Mouse (Mus musculus) megakaryocyte, adult 5-6 weeks (primary cell): Measurements from ENCODE around the gene Castor2. TPM values are rescaled to one million over a fixed set of nuclear protein-coding genes. Genes with fewer than 3 reads are reported as not detected.

ENCODE experiments used
- ATAC-seq: 2 replicates; pipeline ENCODE4 v1.8.0; 2016; ENCODE audit warnings: mild to moderate bottlenecking, inconsistent platforms; ENCODE audit not compliant: poor library complexity, severe bottlenecking
- total RNA-seq, 2 experiments: library from RNA; stranded (forward) in 1 of 2; stranded (reverse) in 1 of 2; fragments of 153-499, 151-499 nt in 1 of 2; fragments of 221-1000, 200-1000 nt in 1 of 2; gene quantifications; 2 replicates each; pipeline versions ENCODE4 v1.2.3 to v1.2.4; 2015 to 2017

Castor2 gene
- total RNA-seq, 2 experiments from 2014 or later: 2.1 to 7.2 TPM

- no peak for ATAC-seq
Observed at GRCm38 (mm10) chr5:134151895-134152294, 52.4 kb downstream of the Castor2 start.

DNA sequence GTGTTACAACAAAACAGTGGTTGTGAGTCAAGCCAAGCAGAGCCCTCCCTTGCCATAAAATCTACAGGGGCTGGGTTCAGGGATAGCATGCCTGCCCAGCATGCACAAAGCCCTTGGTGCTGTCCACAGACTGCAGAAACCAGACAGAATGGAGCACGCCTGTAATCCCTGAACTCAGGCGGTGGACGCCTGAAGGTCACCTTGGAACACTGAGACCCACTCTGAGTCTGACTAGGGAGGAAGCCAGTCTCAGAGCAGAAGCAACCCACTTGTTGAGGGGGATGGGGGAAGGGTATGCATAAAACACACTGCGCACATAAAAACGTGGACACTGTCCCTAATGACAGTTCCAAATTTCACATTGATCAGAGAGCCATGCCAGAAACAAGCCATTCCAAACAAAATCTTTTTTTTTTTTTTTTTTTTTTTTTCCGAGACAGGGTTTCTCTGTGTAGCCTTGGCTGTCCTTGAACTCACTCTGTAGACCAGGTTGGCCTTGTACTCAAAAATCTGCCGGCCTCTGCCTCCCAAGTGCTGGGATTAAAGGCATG, 56.5 kb downstream of the Castor2 start:
- no peak for ATAC-seq

DNA sequence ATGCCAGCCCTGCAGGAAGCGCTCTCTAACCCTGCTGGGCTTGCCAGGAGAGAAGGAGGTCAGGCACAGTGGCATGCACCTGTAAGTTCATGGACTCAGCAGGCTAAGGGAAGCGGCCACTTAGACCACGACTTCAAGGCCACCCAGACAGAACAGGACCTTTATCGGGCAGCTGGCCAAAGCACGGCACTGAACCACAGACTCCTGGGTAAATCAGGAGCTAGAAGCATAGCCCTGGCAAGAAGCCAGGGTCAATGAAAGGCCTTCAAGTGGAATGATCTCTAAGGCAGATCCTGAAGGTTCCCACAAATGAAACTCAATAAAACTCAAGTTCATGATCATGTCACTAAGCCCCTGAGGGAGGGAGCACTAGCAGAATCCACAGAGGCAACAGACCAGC, 65.2 kb downstream of the Castor2 start:
- no peak for ATAC-seq

DNA sequence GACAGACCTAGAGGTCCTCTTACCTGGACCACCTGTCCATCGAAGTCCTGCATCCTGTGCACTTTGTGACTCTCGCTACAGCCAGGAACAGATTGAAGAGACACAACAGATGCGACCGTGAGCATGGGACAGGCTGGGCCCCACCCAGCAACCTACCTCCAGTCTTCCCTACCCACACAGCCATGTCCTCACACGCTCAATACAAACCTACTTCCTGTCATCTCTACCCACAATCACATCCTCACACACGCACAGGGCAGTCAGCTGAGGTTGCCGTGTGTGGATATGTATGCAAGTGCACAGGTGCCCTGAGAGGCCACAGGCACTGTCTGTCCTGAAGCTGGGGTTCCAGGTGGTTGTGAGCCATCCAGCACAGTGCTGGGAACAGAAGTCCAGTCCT, 67.1 kb downstream of the Castor2 start:
- no peak for ATAC-seq

DNA sequence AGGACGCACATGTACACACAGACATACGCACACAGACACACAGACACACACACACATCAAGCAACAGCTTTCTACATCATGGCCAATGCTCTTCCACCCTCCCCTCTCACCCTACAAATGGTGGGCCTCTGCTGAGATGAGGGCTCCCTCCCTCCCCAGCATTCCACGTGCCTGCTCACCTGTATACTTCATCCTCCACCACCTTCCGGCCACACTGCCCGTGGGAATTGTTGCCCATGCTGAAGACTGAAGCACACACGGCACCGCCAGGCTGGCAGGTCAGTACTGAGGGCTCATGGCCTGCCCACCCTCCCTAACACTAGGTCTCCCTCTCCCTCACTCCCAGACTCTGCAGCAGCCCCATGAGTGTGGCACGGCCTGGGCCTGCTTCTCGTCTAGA, 68.5 kb downstream of the Castor2 start:
- ATAC-seq: no peak

GRCm38 (mm10) chr5:134169231-134169630, 69.7 kb downstream of the Castor2 start:
- ATAC-seq: no peak

GRCm38 (mm10) chr5:134170167-134170566, 70.7 kb downstream of the Castor2 start:
- no peak for ATAC-seq

- ATAC-seq: peak; percentile 53
Observed at GRCm38 (mm10) chr5:134173206-134173605, 73.7 kb downstream of the Castor2 start.

DNA sequence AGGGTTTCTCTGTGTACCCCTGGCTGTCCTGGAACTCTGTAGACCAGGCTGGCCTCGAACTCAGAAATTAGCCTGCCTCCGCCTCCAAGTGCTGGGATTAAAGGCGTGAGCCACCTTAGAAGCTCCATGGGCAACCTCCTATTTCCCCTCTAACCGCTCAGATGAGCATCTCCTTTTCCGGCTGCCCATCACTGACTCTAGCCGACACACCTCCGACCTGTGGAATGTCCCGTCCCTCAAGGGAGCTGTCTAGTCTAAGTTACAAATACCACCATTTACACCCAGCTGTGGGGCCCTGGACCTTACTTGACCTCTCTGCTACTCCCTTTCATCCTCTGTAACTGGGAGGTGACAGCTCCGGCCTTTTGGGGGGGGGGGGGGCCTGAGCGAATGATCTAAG, 76.2 kb downstream of the Castor2 start:
- no peak for ATAC-seq

DNA sequence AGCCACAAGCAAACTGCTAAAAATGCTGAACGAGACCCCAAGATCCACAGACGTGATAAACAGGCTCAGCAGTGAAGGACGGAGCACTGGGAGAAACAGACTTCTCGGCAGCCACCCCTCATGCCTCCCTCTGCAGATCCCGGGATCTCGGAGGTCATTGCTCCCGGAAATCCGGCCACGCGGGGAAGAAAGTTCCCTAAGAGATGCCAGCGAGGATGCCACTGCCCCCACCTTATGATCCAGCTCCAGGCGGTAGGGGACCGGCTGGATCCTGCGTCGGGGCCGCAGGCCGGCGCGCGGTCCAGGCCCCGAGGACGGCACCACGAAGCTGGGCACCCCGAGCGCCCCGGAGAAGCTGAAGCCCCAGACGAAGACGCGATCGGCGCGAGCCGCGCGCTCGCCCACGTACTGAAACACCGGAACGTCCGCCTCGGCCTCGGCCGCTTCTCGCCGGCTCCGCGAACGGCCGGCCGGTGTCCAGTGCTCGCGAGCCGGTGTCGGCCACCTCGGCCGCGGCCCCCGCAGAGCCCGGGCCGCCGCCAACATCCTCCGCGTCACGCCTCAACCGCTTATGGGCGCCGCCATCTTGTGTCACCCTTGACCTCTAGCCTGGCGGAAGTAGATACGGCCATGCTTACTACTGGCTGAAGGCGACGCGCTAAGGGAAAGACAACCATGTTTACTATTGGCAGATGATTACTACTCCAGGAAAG, 76.8 kb downstream of the Castor2 start, which contains the start of gene Rcc1l:
Gene Rcc1l (minus strand): TSS at position 606 of the 713 bp plus-strand sequence.
- ATAC-seq: peak; percentile 97

- ATAC-seq: no peak
Observed at GRCm38 (mm10) chr5:134178536-134178935, 79.0 kb downstream of the Castor2 start.

GRCm38 (mm10) chr5:134179871-134180270, 80.4 kb downstream of the Castor2 start:
- 0 out of 2 replicates have a peak, but pooled peaks have one; percentile 20 for ATAC-seq

- ATAC-seq: no peak
Observed at GRCm38 (mm10) chr5:134182172-134182571, 82.7 kb downstream of the Castor2 start.

GRCm38 (mm10) chr5:134182735-134183134, 83.2 kb downstream of the Castor2 start:
- ATAC-seq: no peak

GRCm38 (mm10) chr5:134183162-134183561, 83.7 kb downstream of the Castor2 start:
- no peak for ATAC-seq

GRCm38 (mm10) chr5:134183880-134184808, 84.6 kb downstream of the Castor2 start, which contains the start of gene Gtf2ird2:
Gene Gtf2ird2 (plus strand): TSS chr5:134184019.
- ATAC-seq: peak; percentile 93

GRCm38 (mm10) chr5:134186059-134186458, 86.5 kb downstream of the Castor2 start:
- no peak for ATAC-seq

DNA sequence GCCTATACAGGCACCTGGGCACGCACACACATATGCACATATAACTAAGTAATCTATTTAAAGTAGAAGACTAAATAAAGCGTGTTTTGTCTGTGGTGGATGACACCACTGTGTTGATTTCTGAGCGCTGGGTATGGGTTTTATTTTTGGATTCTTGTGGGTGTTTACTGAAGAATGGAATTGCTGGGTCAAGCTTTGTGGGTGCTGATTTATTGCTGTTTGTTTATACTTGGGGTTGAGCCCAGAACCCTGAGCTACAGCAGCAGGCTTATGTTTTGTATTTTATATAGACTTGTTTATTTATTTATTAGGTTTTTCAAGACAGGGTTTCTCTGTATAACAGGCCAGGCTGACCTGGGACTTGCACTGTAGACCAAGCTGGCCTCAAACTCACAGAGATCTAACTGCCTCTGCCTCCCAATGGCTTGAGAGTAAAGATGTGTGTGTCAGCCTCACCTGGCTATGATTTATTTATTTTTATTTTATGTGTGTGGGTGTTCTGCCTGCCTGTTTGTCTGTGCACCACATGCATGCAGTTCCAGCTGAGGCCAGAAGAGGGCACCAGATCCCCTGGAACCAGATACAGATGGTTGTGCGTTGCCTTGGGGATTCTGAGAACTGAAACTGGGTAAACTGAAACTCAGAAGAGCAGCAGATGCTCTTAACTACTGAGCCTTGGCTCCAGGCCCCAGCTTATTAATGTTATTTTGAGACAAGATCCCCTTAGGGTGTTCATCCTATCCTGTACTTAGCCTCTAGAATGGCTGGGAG, 87.6 kb downstream of the Castor2 start:
- ATAC-seq: peak; percentile 49

GRCm38 (mm10) chr5:134188571-134188970, 89.1 kb downstream of the Castor2 start:
- ATAC-seq: no peak

DNA sequence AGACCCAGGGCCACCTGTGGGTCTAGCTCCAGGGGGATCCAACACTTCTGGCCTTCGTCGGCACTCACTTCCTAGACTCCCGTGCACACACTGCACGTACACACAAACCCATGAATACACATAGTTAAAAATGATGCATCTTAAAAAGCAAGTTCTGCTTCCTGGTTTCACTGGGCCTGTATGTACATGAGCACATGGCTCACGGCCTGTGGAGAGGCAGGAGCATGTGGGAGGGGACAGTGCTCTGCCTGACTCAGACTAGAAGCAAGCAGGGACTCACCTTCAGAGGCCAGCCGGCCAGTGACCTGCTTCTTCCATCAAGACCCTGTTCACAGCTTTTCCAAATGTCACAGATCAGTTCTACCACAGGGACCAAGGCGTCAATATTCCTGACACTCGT, 94.2 kb downstream of the Castor2 start:
- ATAC-seq: peak; percentile 43
